Mouse (Mus musculus): Measurements from ENCODE around the gene Sar1b. TPM values are rescaled to one million over a fixed set of nuclear protein-coding genes. Genes with fewer than 3 reads are reported as not detected.
"Not testable (repeated sequence)": the region's sequence is repeated elsewhere in the genome, so short reads cannot be mapped to it uniquely, and the experiment has no call there.

Gene Sar1b
- polyA plus RNA-seq, 1 experiment from 2014 or later: 144 TPM

GRCm38 (mm10) chr11:51782721-51783120 lies 19.2 kb downstream of the Sar1b start:
- no peak for ATAC-seq (ENCODE audit: low FRiP score, low read depth)
- Histone ChIP-seq H3K9ac (no peak overlapping the region), H3K4me2 (replicated peaks) (no peak overlapping the region), H3K4me3 (no peak overlapping the region), H3K36me3 (peaks cover 56% of the 10 kb centered on the region), H3K4me1 (no peaks in the 10 kb centered on the region), H3K9me3 (no peaks in the 10 kb centered on the region), H3K27ac (no peak overlapping the region), H3K27me3 (replicated peaks) (no peaks in the 10 kb centered on the region)
- 89% methylated on average over 6 of the region's 6 CpGs for WGBS

GRCm38 (mm10) chr11:51785926-51786325 lies 22.4 kb downstream of the Sar1b start:
- Histone ChIP-seq H3K27ac (no peak overlapping the region), H3K9me3 (no peaks in the 10 kb centered on the region), H3K4me3 (no peak overlapping the region), H3K9ac (no peak overlapping the region), H3K4me2 (replicated peaks) (no peak overlapping the region), H3K36me3 (peaks cover 69% of the 10 kb centered on the region), H3K4me1 (no peaks in the 10 kb centered on the region), H3K27me3 (replicated peaks) (no peaks in the 10 kb centered on the region)
- 93% methylated on average over 6 of the region's 6 CpGs for whole genome bisulfite sequencing
- ATAC-seq (ENCODE audit: low FRiP score, low read depth): no peak

GRCm38 (mm10) chr11:51789735-51790134 lies 26.2 kb downstream of the Sar1b start:
- not testable (repeated sequence) for H3K9me3 ChIP-seq; ATAC-seq (ENCODE audit: low FRiP score, low read depth); H3K27ac ChIP-seq; H3K4me3 ChIP-seq; H3K4me1 ChIP-seq; H3K4me2 ChIP-seq (replicated peaks); H3K9ac ChIP-seq; H3K27me3 ChIP-seq (replicated peaks)
- 85% methylated on average over 4 of the region's 4 CpGs for WGBS
- H3K36me3 ChIP-seq: peaks cover 58% of the 10 kb centered on the region

- no peak overlapping the region for H3K27ac ChIP-seq
- peaks cover 55% of the 10 kb centered on the region for H3K36me3 ChIP-seq
- ATAC-seq (ENCODE audit: low FRiP score, low read depth): no peak
- H3K4me1 ChIP-seq: no peaks in the 10 kb centered on the region
- WGBS: 94% methylated on average over 7 of the region's 7 CpGs
- no peaks in the 10 kb centered on the region for H3K27me3 ChIP-seq (replicated peaks)
- H3K4me3 ChIP-seq: no peak overlapping the region
- H3K4me2 ChIP-seq (replicated peaks): no peak overlapping the region
- no peaks in the 10 kb centered on the region for H3K9me3 ChIP-seq
- H3K9ac ChIP-seq: no peak overlapping the region
These were observed 27.2 kb downstream of the Sar1b start for GRCm38 (mm10) chr11:51790662-51791061.

- Histone ChIP-seq H3K27me3 (replicated peaks) (no peaks in the 10 kb centered on the region), H3K4me3 (no peak overlapping the region), H3K4me1 (no peaks in the 10 kb centered on the region), H3K9ac (no peak overlapping the region), H3K4me2 (replicated peaks) (no peak overlapping the region), H3K27ac (no peak overlapping the region), H3K36me3 (peaks cover 15% of the 10 kb centered on the region), H3K9me3 (no peaks in the 10 kb centered on the region)
- 93% methylated on average over 4 of the region's 4 CpGs for WGBS
- ATAC-seq (ENCODE audit: low FRiP score, low read depth): no peak
These were observed 32.8 kb downstream of the Sar1b start for GRCm38 (mm10) chr11:51796272-51796671.

- no peak for ATAC-seq (ENCODE audit: low FRiP score, low read depth)
- no peak overlapping the region for H3K9ac ChIP-seq
- H3K36me3 ChIP-seq: no peaks in the 10 kb centered on the region
- H3K4me1 ChIP-seq: no peaks in the 10 kb centered on the region
- no peaks in the 10 kb centered on the region for H3K27me3 ChIP-seq (replicated peaks)
- H3K27ac ChIP-seq: no peak overlapping the region
- no peak overlapping the region for H3K4me3 ChIP-seq
- 54% methylated on average over 8 of the region's 8 CpGs for whole genome bisulfite sequencing
- H3K9me3 ChIP-seq: no peaks in the 10 kb centered on the region
- H3K4me2 ChIP-seq (replicated peaks): no peak overlapping the region
These were observed 37.3 kb downstream of the Sar1b start for GRCm38 (mm10) chr11:51800634-51801325.

GRCm38 (mm10) chr11:51805221-51805981 lies 41.9 kb downstream of the Sar1b start:
- WGBS: 26% methylated on average over 17 of the region's 17 CpGs
- H3K27ac ChIP-seq: no peak overlapping the region
- no peaks in the 10 kb centered on the region for H3K9me3 ChIP-seq
- peak overlapping the region; percentile 72 for H3K4me2 ChIP-seq (replicated peaks)
- ATAC-seq (ENCODE audit: low FRiP score, low read depth): peak; percentile 70
- peak overlapping the region; percentile 39 for H3K4me3 ChIP-seq
- peak overlapping the region; percentile 54 for H3K9ac ChIP-seq
- no peaks in the 10 kb centered on the region for H3K27me3 ChIP-seq (replicated peaks)
- no peaks in the 10 kb centered on the region for H3K36me3 ChIP-seq
- no peaks in the 10 kb centered on the region for H3K4me1 ChIP-seq

GRCm38 (mm10) chr11:51807108-51807879 lies 43.8 kb downstream of the Sar1b start:
- Histone ChIP-seq H3K36me3 (no peaks in the 10 kb centered on the region), H3K27ac (no peak overlapping the region), H3K9me3 (no peaks in the 10 kb centered on the region), H3K4me1 (no peaks in the 10 kb centered on the region), H3K4me2 (replicated peaks) (no peak overlapping the region), H3K9ac (no peak overlapping the region), H3K27me3 (replicated peaks) (no peaks in the 10 kb centered on the region), H3K4me3 (no peak overlapping the region)
- no peak for ATAC-seq (ENCODE audit: low FRiP score, low read depth)
- WGBS: 59% methylated on average over 13 of the region's 13 CpGs

- Histone ChIP-seq H3K4me1 (no peaks in the 10 kb centered on the region), H3K36me3 (no peaks in the 10 kb centered on the region), H3K9me3 (no peaks in the 10 kb centered on the region), H3K27ac (no peak overlapping the region), H3K4me3 (no peak overlapping the region), H3K27me3 (replicated peaks) (no peaks in the 10 kb centered on the region), H3K9ac (no peak overlapping the region), H3K4me2 (replicated peaks) (no peak overlapping the region)
- ATAC-seq (ENCODE audit: low FRiP score, low read depth): no peak
- 65% methylated on average over 6 of the region's 6 CpGs for WGBS
These were observed 46.2 kb downstream of the Sar1b start for GRCm38 (mm10) chr11:51809632-51810224.

- ATAC-seq (ENCODE audit: low FRiP score, low read depth): no peak
- WGBS: 89% methylated on average over 4 of the region's 4 CpGs
- H3K27ac ChIP-seq: no peak overlapping the region
These were observed 47.7 kb downstream of the Sar1b start for GRCm38 (mm10) chr11:51811230-51811629.

GRCm38 (mm10) chr11:51812022-51812546 lies 48.6 kb downstream of the Sar1b start:
- H3K4me1 ChIP-seq: no peaks in the 10 kb centered on the region
- ATAC-seq (ENCODE audit: low FRiP score, low read depth): no peak
- no peaks in the 10 kb centered on the region for H3K27me3 ChIP-seq (replicated peaks)
- H3K36me3 ChIP-seq: no peaks in the 10 kb centered on the region
- H3K4me3 ChIP-seq: no peak overlapping the region
- no peak overlapping the region for H3K9ac ChIP-seq
- no peak overlapping the region for H3K27ac ChIP-seq
- 89% methylated on average over 8 of the region's 8 CpGs for WGBS
- H3K4me2 ChIP-seq (replicated peaks): no peak overlapping the region
- H3K9me3 ChIP-seq: no peaks in the 10 kb centered on the region

More at GRCm38 (mm10) chr11:51811230-51811629, 47.7 kb downstream of the Sar1b start:
- Histone ChIP-seq H3K4me2 (replicated peaks) (no peak overlapping the region), H3K9ac (no peak overlapping the region), H3K9me3 (no peaks in the 10 kb centered on the region), H3K36me3 (no peaks in the 10 kb centered on the region), H3K4me3 (no peak overlapping the region), H3K27me3 (replicated peaks) (no peaks in the 10 kb centered on the region), H3K4me1 (no peaks in the 10 kb centered on the region)

GRCm38 (mm10) chr11:51817756-51818155 lies 54.3 kb downstream of the Sar1b start:
- no peak for ATAC-seq (ENCODE audit: low FRiP score, low read depth)
- Histone ChIP-seq H3K27ac (no peak overlapping the region), H3K4me1 (peaks cover 4% of the 10 kb centered on the region), H3K27me3 (replicated peaks) (no peaks in the 10 kb centered on the region), H3K4me2 (replicated peaks) (no peak overlapping the region), H3K4me3 (no peak overlapping the region), H3K36me3 (no peaks in the 10 kb centered on the region), H3K9me3 (no peaks in the 10 kb centered on the region), H3K9ac (no peak overlapping the region)
- WGBS: 41% methylated on average over 6 of the region's 6 CpGs

Data from neural tube, embryonic 12.5 days (tissue).